Mouse (Mus musculus) midbrain, embryonic 14.5 days (tissue): ENCODE measurements around the gene Rhox3f. TPM values are rescaled to one million over a fixed set of nuclear protein-coding genes. Genes with fewer than 3 reads are reported as not detected.
"Not testable (repeated sequence)": the region's sequence is repeated elsewhere in the genome, so short reads cannot be mapped to it uniquely, and the experiment has no call there.

Experiments
- ATAC-seq: fragments of 200-750 bp; cut with Nextera tagmentation; 2 replicates; pipeline ENCODE4 v1.8.0; 2017; ENCODE audit warnings: moderate number of reproducible peaks, moderate library complexity; ENCODE audit not compliant: low FRiP score, low TSS enrichment
- DNase-seq: peaks from one replicate; pipeline ENCODE4 v3.0.0-alpha.2; 2015
- H3K27ac ChIP-seq: fragments of 300-500 bp; sonication (generic); replicated peaks from 2 replicates; pipeline ENCODE4 v1.5.1; 2014; ENCODE audit warnings: mild to moderate bottlenecking, low read depth, low read length, moderate library complexity
- H3K27me3 ChIP-seq: fragments of 300-500 bp; sonication (generic); 2 replicates; pipeline ENCODE4 v1.6.1; 2014; ENCODE audit warnings: low read length, control low read depth, mixed read lengths; ENCODE audit not compliant: control insufficient read depth, insufficient read depth
- H3K36me3 ChIP-seq: fragments of 300-500 bp; sonication (generic); 2 replicates; pipeline ENCODE4 v1.6.1; 2014; ENCODE audit warnings: low read length, control low read depth; ENCODE audit not compliant: control insufficient read depth, insufficient read depth
- H3K4me1 ChIP-seq: fragments of 300-500 bp; sonication (generic); 2 replicates; pipeline ENCODE4 v1.6.1; 2014; ENCODE audit warnings: mild to moderate bottlenecking, antibody characterized with exemption, low read length, control low read depth; ENCODE audit not compliant: control insufficient read depth, insufficient read depth
- H3K4me2 ChIP-seq: fragments of 300-500 bp; sonication (generic); 2 replicates; pipeline ENCODE4 v1.6.1; 2014; ENCODE audit warnings: mild to moderate bottlenecking, low read length, moderate library complexity
- H3K4me3 ChIP-seq: fragments of 300-500 bp; sonication (generic); replicated peaks from 2 replicates; pipeline ENCODE4 v1.5.1; 2014; ENCODE audit warnings: low read depth, low read length
- H3K9ac ChIP-seq: fragments of 300-500 bp; sonication (generic); replicated peaks from 2 replicates; pipeline ENCODE4 v1.6.1; 2014; ENCODE audit warnings: mild to moderate bottlenecking, low read length, moderate library complexity
- H3K9me3 ChIP-seq: fragments of 300-500 bp; sonication (generic); 2 replicates; pipeline ENCODE4 v1.6.1; 2016; ENCODE audit warnings: low read length, control low read depth, mixed read lengths; ENCODE audit not compliant: control insufficient read depth
- WGBS: fragments of 180-500 bp; shearing (Covaris S2); extraction: QIAGEN DNeasy Blood & Tissue Kit; methylation state at CpG from one replicate; pipeline ENCODE4 v1.1.7; 2014; 5-methylcytosine and 5-hydroxymethylcytosine counted together
- polyA plus RNA-seq: library from polyadenylated mRNA; unstranded; fragments of >200 nt; fragmentation: Nextera tagmentation; extraction: Ambion mirVana; gene quantifications from 2 replicates; pipeline ENCODE4 v1.2.1, GENCODE M21; 2014

The Rhox3f gene
- polyA plus RNA-seq: not detected in 2 replicates

GRCm38 (mm10) chrX:37580692-37581091 lies at the start of gene Rhox3f:
TSS of gene Rhox3f (plus strand) at chrX:37580992.
- H3K4me2 ChIP-seq, ATAC-seq, H3K27me3 ChIP-seq, H3K27ac ChIP-seq, H3K9me3 ChIP-seq, H3K36me3 ChIP-seq, H3K9ac ChIP-seq, DNase-seq, H3K4me3 ChIP-seq, H3K4me1 ChIP-seq: not testable (repeated sequence)

GRCm38 (mm10) chrX:37541719-37542118 lies 39.1 kb upstream of the Rhox3f start, which contains the start of gene Rhox3e:
TSS of gene Rhox3e (plus strand) at chrX:37542019.
- not testable (repeated sequence) for H3K4me3 ChIP-seq, H3K4me2 ChIP-seq, H3K9me3 ChIP-seq, DNase-seq, H3K27ac ChIP-seq, ATAC-seq, H3K9ac ChIP-seq, H3K4me1 ChIP-seq, H3K36me3 ChIP-seq, H3K27me3 ChIP-seq
- WGBS: no CpG with 5 or more reads among the region's 4 CpGs

GRCm38 (mm10) chrX:37557112-37557511 lies 23.7 kb upstream of the Rhox3f start, which contains the start of gene Rhox4e:
TSS of gene Rhox4e (plus strand) at chrX:37557412.
- H3K27ac ChIP-seq, H3K4me1 ChIP-seq, H3K27me3 ChIP-seq, H3K4me2 ChIP-seq, ATAC-seq, H3K4me3 ChIP-seq, H3K9ac ChIP-seq, H3K36me3 ChIP-seq, DNase-seq, H3K9me3 ChIP-seq: not testable (repeated sequence)
- WGBS: 80% methylated on average over 10 of the region's 18 CpGs

GRCm38 (mm10) chrX:37571105-37571504 lies 9.7 kb upstream of the Rhox3f start, which contains the start of gene Rhox2f:
TSS of gene Rhox2f (plus strand) at chrX:37571405.
- ATAC-seq: not testable (repeated sequence)
- WGBS: 88% methylated on average over 5 of the region's 8 CpGs

GRCm38 (mm10) chrX:37572638-37573037 lies 8.2 kb upstream of the Rhox3f start:
- 80% methylated on average over 2 of the region's 2 CpGs for WGBS
- H3K9ac ChIP-seq, H3K36me3 ChIP-seq, H3K9me3 ChIP-seq, H3K4me1 ChIP-seq, ATAC-seq, H3K27ac ChIP-seq, H3K4me2 ChIP-seq, DNase-seq, H3K27me3 ChIP-seq, H3K4me3 ChIP-seq: not testable (repeated sequence)

More at GRCm38 (mm10) chrX:37571105-37571504, 9.7 kb upstream of the Rhox3f start, which contains the start of gene Rhox2f:
- not testable (repeated sequence) for H3K4me3 ChIP-seq, H3K4me2 ChIP-seq, H3K9ac ChIP-seq, H3K27me3 ChIP-seq, H3K36me3 ChIP-seq, H3K27ac ChIP-seq, H3K4me1 ChIP-seq, H3K9me3 ChIP-seq, DNase-seq

- not testable (repeated sequence) for ATAC-seq, H3K9ac ChIP-seq, H3K36me3 ChIP-seq, DNase-seq, H3K4me3 ChIP-seq, H3K27me3 ChIP-seq, H3K4me2 ChIP-seq, H3K27ac ChIP-seq, H3K9me3 ChIP-seq, H3K4me1 ChIP-seq
- WGBS: 93% methylated on average over 15 of the region's 19 CpGs
Observed at GRCm38 (mm10) chrX:37607604-37608003, 26.8 kb downstream of the Rhox3f start, which contains the start of gene Rhox4f. TSS of gene Rhox4f (minus strand) at chrX:37607704.

- H3K36me3 ChIP-seq, H3K9me3 ChIP-seq, H3K4me3 ChIP-seq, H3K27ac ChIP-seq, H3K27me3 ChIP-seq, H3K4me1 ChIP-seq, H3K4me2 ChIP-seq, ATAC-seq, H3K9ac ChIP-seq, DNase-seq: not testable (repeated sequence)
- WGBS: 87% methylated on average over 2 of the region's 2 CpGs
Observed at GRCm38 (mm10) chrX:37628512-37628911, 47.7 kb downstream of the Rhox3f start, which contains the start of gene Rhox3g. TSS of gene Rhox3g (minus strand) at chrX:37628612.

Other genes with a start within 250 kb of the Rhox3f start
- gene Rhox3a2, start 201.0 kb upstream of the Rhox3f start, polyA plus RNA-seq: not detected in 2 replicates
- gene Rhox4a2, start 190.1 kb upstream of the Rhox3f start, polyA plus RNA-seq: not detected in 2 replicates
- not detected in 2 replicates for gene Rhox2b, start 168.9 kb upstream of the Rhox3f start, polyA plus RNA-seq
- gene Rhox4b, start 148.5 kb upstream of the Rhox3f start, polyA plus RNA-seq: not detected in 2 replicates
- not detected in 2 replicates for gene Rhox2c, start 127.3 kb upstream of the Rhox3f start, polyA plus RNA-seq
- not detected in 2 replicates for gene Rhox3c, start 122.4 kb upstream of the Rhox3f start, polyA plus RNA-seq
- gene Rhox4c, start 100.7 kb upstream of the Rhox3f start, polyA plus RNA-seq: not detected in 2 replicates
- not detected in 2 replicates for gene Rhox2d, start 87.6 kb upstream of the Rhox3f start, polyA plus RNA-seq
- not detected in 2 replicates for gene Rhox4d, start 66.6 kb upstream of the Rhox3f start, polyA plus RNA-seq
- gene Rhox2e, start 50.5 kb upstream of the Rhox3f start, polyA plus RNA-seq: not detected in 2 replicates
- gene Rhox3e, start 39.0 kb upstream of the Rhox3f start, polyA plus RNA-seq: not detected in 2 replicates
- gene Rhox4e, start 23.6 kb upstream of the Rhox3f start, polyA plus RNA-seq: not detected in 2 replicates
- not detected in 2 replicates for gene Rhox2f, start 9.6 kb upstream of the Rhox3f start, polyA plus RNA-seq
- not detected in 2 replicates for gene Rhox4f, start 26.7 kb downstream of the Rhox3f start, polyA plus RNA-seq
- not detected in 2 replicates for gene Rhox3g, start 47.6 kb downstream of the Rhox3f start, polyA plus RNA-seq
- gene Rhox2g, start 62.5 kb downstream of the Rhox3f start, polyA plus RNA-seq: not detected in 2 replicates
- gene Rhox4g, start 70.3 kb downstream of the Rhox3f start, polyA plus RNA-seq: not detected in 2 replicates
- gene Rhox3h, start 87.8 kb downstream of the Rhox3f start, polyA plus RNA-seq: not detected in 2 replicates
- gene Rhox2h, start 92.3 kb downstream of the Rhox3f start, polyA plus RNA-seq: not detected in 2 replicates
- gene Rhox5, start 223.8 kb downstream of the Rhox3f start, polyA plus RNA-seq: 0.38 TPM in 1 of 2 replicates, not detected in the other
- gene Rhox6, start 245.9 kb downstream of the Rhox3f start, polyA plus RNA-seq: not detected in 2 replicates